8 mouse cellular contexts compared by ENCODE assay signal in genomic region chr16:14158536-14158935, GRCm38 (mm10). TPM values are rescaled to one million over a fixed set of nuclear protein-coding genes. Genes with fewer than 3 reads are reported as not detected.
DNase-seq lines count a peak whose midpoint lies in the region; ATAC-seq and TF ChIP-seq lines count a peak whose summit lies in the region.

No protein-coding gene starts in this region.

- H3K36me3 ChIP-seq in kidney, adult 2 months (ENCODE audit: control insufficient read depth, insufficient read depth, low read length) = no peaks in the 10 kb centered on the region
- 0 out of 2 replicates have a peak, but pooled peaks cover 3% of the 10 kb centered on the region for H3K36me3 ChIP-seq in hindbrain, embryonic 13.5 days
- H3K36me3 ChIP-seq in midbrain, embryonic 13.5 days = peaks cover 4% of the 10 kb centered on the region; the same call in 1 of the 2 replicates

- 5% methylated on average over 7 of the region's 7 CpGs for WGBS in kidney, adult 2 months
- 11% methylated on average over 7 of the region's 7 CpGs for WGBS in hindbrain, embryonic 13.5 days
- WGBS in midbrain, embryonic 13.5 days = 12% methylated on average over 7 of the region's 7 CpGs

- TF ChIP-seq CTCF in kidney, adult 2 months (conservative IDR thresholded peaks at IDR 0.05; ENCODE audit: insufficient read depth, insufficient read length, low read depth, low read length) = 0 out of 2 replicates have a peak, but pooled peaks have one; percentile 15
- no peak for TF ChIP-seq CTCF in bone marrow macrophage, adult 2 months (IDR thresholded peaks at IDR 0.05; ENCODE audit: low read depth, low read length)

- H3K9ac ChIP-seq in hindbrain, embryonic 13.5 days = peak overlapping the region; percentile 84
- H3K9ac ChIP-seq in midbrain, embryonic 13.5 days (replicated peaks) = peak overlapping the region; percentile 80

- peak overlapping the region; percentile 98 for H3K4me3 ChIP-seq in kidney, adult 2 months (ENCODE audit: insufficient read depth, low read depth, low read length)
- H3K4me3 ChIP-seq in bone marrow macrophage, adult 2 months (ENCODE audit: insufficient read depth, low read length) = peak overlapping the region; percentile 97
- peak overlapping the region; percentile 78 for H3K4me3 ChIP-seq in hindbrain, embryonic 13.5 days
- H3K4me3 ChIP-seq in midbrain, embryonic 13.5 days (replicated peaks) = peak overlapping the region; percentile 80

- no peak for ATAC-seq in hindbrain, embryonic 13.5 days (ENCODE audit: low FRiP score)
- no peak for ATAC-seq in midbrain, embryonic 13.5 days

- peak overlapping the region; percentile 83 for H3K27ac ChIP-seq in kidney, adult 2 months (ENCODE audit: insufficient read depth, low read depth, low read length)
- peak overlapping the region; percentile 71 for H3K27ac ChIP-seq in bone marrow macrophage, adult 2 months (ENCODE audit: insufficient read depth, low read depth, low read length)
- H3K27ac ChIP-seq in hindbrain, embryonic 13.5 days = peak overlapping the region; percentile 95
- peak overlapping the region; percentile 92 for H3K27ac ChIP-seq in midbrain, embryonic 13.5 days

- peaks cover 6% of the 10 kb centered on the region; the same call in 1 of the 2 replicates for H3K4me1 ChIP-seq in kidney, adult 2 months (ENCODE audit: control insufficient read depth, insufficient read depth, low read length)
- H3K4me1 ChIP-seq in bone marrow macrophage, adult 2 months (ENCODE audit: control insufficient read depth, insufficient read depth, low read length) = peaks cover 16% of the 10 kb centered on the region
- peaks cover 19% of the 10 kb centered on the region for H3K4me1 ChIP-seq in hindbrain, embryonic 13.5 days (replicated peaks)
- peaks cover 28% of the 10 kb centered on the region for H3K4me1 ChIP-seq in midbrain, embryonic 13.5 days (replicated peaks)

- H3K27me3 ChIP-seq in kidney, adult 2 months (replicated peaks; ENCODE audit: control insufficient read depth, insufficient read depth, low read length) = no peaks in the 10 kb centered on the region
- no peaks in the 10 kb centered on the region for H3K27me3 ChIP-seq in hindbrain, embryonic 13.5 days
- no peaks in the 10 kb centered on the region for H3K27me3 ChIP-seq in midbrain, embryonic 13.5 days

- H3K4me2 ChIP-seq in hindbrain, embryonic 13.5 days = peak overlapping the region; percentile 75
- H3K4me2 ChIP-seq in midbrain, embryonic 13.5 days (replicated peaks) = peak overlapping the region; percentile 60

- DNase-seq in kidney, adult 2 months = no peak
- DNase-seq in kidney, adult 8-10 months = no peak
- no peak for DNase-seq in layer of hippocampus, adult 9-10 months (ENCODE audit: low spot score)
- DNase-seq in embryo, embryonic 9.5 days (ENCODE audit: extremely low spot score) = no peak
- no peak for DNase-seq in cerebellum, adult 11-12 months

- TF ChIP-seq POLR2A in kidney, adult 2 months (IDR thresholded peaks at IDR 0.05; ENCODE audit: low read depth, low read length) = no peak
- TF ChIP-seq POLR2A in bone marrow macrophage, adult 2 months (IDR thresholded peaks at IDR 0.05; ENCODE audit: borderline replicate concordance, low read depth, low read length) = no peak

- no peaks in the 10 kb centered on the region for H3K9me3 ChIP-seq in hindbrain, embryonic 13.5 days
- no peaks in the 10 kb centered on the region for H3K9me3 ChIP-seq in midbrain, embryonic 13.5 days

RNA-seq across cellular contexts. Expression of gene Nde1, which starts 4.5 kb away (rescaled TPM):
- 22.0 and 23.6 TPM in 2 replicates for polyA plus RNA-seq in kidney, adult 2 months (2012; rRNA removed)
- polyA plus RNA-seq in bone marrow macrophage, adult 2 months (2012; ENCODE audit: insufficient read depth, insufficient read length, missing spikeins) = 67.5 and 69.0 TPM in 2 replicates
- 35.6 and 39.3 TPM in 2 replicates for polyA plus RNA-seq in hindbrain, embryonic 13.5 days (2015; fragmentation: Nextera tagmentation; extraction: Ambion mirVana)
- 62.8 and 63.2 TPM in 2 replicates for polyA plus RNA-seq in midbrain, embryonic 13.5 days (2015; fragmentation: Nextera tagmentation; extraction: Ambion mirVana)

RNA-seq across cellular contexts. Expression of gene Marf1, which starts 4.6 kb away (rescaled TPM):
- polyA plus RNA-seq in kidney, adult 2 months (2012; rRNA removed) = 11.3 and 11.5 TPM in 2 replicates
- polyA plus RNA-seq in bone marrow macrophage, adult 2 months (2012; ENCODE audit: insufficient read depth, insufficient read length, missing spikeins) = 57.7 and 62.3 TPM in 2 replicates
- 17.4 and 17.9 TPM in 2 replicates for polyA plus RNA-seq in hindbrain, embryonic 13.5 days (2015; fragmentation: Nextera tagmentation; extraction: Ambion mirVana)
- 18.3 and 18.9 TPM in 2 replicates for polyA plus RNA-seq in midbrain, embryonic 13.5 days (2015; fragmentation: Nextera tagmentation; extraction: Ambion mirVana)
